10 mouse cellular contexts compared by ENCODE assay signal in the genomic region with DNA sequence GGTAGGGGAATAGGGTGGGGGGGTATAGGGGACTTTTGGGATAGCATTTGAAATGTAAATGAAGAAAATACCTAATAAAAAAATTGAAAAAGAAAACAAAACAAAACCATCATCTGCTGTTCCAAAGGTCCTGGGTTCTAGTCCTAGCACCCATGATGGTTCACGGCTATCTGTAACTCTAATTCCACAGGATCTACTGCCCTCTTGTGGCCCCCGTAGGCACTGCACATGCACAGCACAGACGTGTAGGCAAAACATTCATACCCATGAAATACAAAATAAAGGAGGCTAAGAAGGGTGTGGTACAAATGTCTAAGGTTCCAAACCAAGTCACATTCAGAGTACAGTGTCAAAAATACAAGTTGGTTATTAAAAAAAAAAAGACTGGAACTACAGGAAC. TPM values are rescaled to one million over a fixed set of nuclear protein-coding genes. Genes with fewer than 3 reads are reported as not detected.
DNase-seq lines count a peak whose midpoint lies in the region; ATAC-seq and TF ChIP-seq lines count a peak whose summit lies in the region.
"Had no signal": no experiment of that assay in that cellular context is flagged by ENCODE, and none has a peak within 500 bp of the region (broad histone marks: within the 10 kb centered on the region; RNA-seq: fewer than 3 reads in every experiment).

No protein-coding gene starts in this region.

- TF ChIP-seq CTCF in left cerebral cortex, adult 2 months (IDR thresholded peaks at IDR 0.05) = peak; percentile 56

- intact Hi-C loops in left cerebral cortex, adult 2 months (cut with DNase I) = no loop called here
- intact Hi-C loops in left cerebral cortex, postnatal 4 days (cut with DNase I) = no loop called here

- WGBS in forebrain, embryonic 14.5 days = 34% methylated on average over 3 of the region's 3 CpGs

- H3K9me3 ChIP-seq in forebrain, embryonic 14.5 days (replicated peaks; ENCODE audit: control insufficient read depth, low read length) = no peaks in the 10 kb centered on the region
- H3K9me3 ChIP-seq: heart, embryonic 13.5 days had no signal

- no peak overlapping the region for H3K27ac ChIP-seq in left cerebral cortex, adult 2 months
- H3K27ac ChIP-seq in forebrain, embryonic 14.5 days (ENCODE audit: low read depth, low read length) = no peak overlapping the region
- H3K27ac ChIP-seq: heart, embryonic 13.5 days had no signal

- H3K4me1 ChIP-seq in forebrain, embryonic 14.5 days (ENCODE audit: control insufficient read depth, insufficient read depth, low read length) = no peaks in the 10 kb centered on the region
- H3K4me1 ChIP-seq: heart, embryonic 13.5 days; megakaryocyte, embryonic 14.5 days had no signal

- H3K4me3 ChIP-seq in left cerebral cortex, adult 2 months = no peak overlapping the region
- no peak overlapping the region for H3K4me3 ChIP-seq in forebrain, embryonic 14.5 days (ENCODE audit: low read depth, low read length)
- H3K4me3 ChIP-seq: heart, embryonic 13.5 days; megakaryocyte, embryonic 14.5 days had no signal

- H3K9ac ChIP-seq in forebrain, embryonic 14.5 days (ENCODE audit: low read length) = no peak overlapping the region
- H3K9ac ChIP-seq: heart, embryonic 13.5 days had no signal

- no peak overlapping the region for H3K4me2 ChIP-seq in forebrain, embryonic 14.5 days (ENCODE audit: low read length)
- H3K4me2 ChIP-seq: heart, embryonic 13.5 days had no signal

- H3K27me3 ChIP-seq in forebrain, embryonic 14.5 days (replicated peaks; ENCODE audit: control insufficient read depth, insufficient read depth, low read length) = no peaks in the 10 kb centered on the region

- H3K36me3 ChIP-seq in forebrain, embryonic 14.5 days (ENCODE audit: control insufficient read depth, insufficient read depth, low read length) = no peaks in the 10 kb centered on the region
- H3K36me3 ChIP-seq: heart, embryonic 13.5 days had no signal

- DNase-seq in adrenal gland, postnatal 14 days = peak; percentile 45
- DNase-seq in adrenal gland, postnatal 4 days (ENCODE audit: low spot score in 2 of 2) = no peak
- no peak for DNase-seq in left cerebral cortex, adult 2 months (ENCODE audit: extremely low spot score in 1 of 2, low spot score in 2 of 2)
- DNase-seq in left cerebral cortex, postnatal 4 days = no peak
- peak; percentile 21 for DNase-seq in c-Kit-negative CD71-positive TER-119-positive erythroid progenitor cells, embryonic 14.5 days (ENCODE audit: low read depth, low spot score)
- DNase-seq in yolk sac, embryonic 10.5 days (ENCODE audit: low spot score) = no peak
- no peak for DNase-seq in forebrain, embryonic 14.5 days (ENCODE audit: low spot score)

- peak; percentile 47; the same call in 1 of the 2 replicates for ATAC-seq in megakaryocyte, adult 5-6 weeks (ENCODE audit: poor library complexity, severe bottlenecking)
- no peak for ATAC-seq in forebrain, embryonic 14.5 days

RNA-seq across cellular contexts. Expression of gene Tmem63c, which starts 4.1 kb away (rescaled TPM):
- total RNA-seq in adrenal gland, postnatal 14 days (2021) = 1.3 and 1.4 TPM in 2 replicates
- 1 to 10 TPM; 2.5 TPM for total RNA-seq in adrenal gland, postnatal 4 days (2021)
- total RNA-seq in left cerebral cortex, adult 2 months (2021) = 10 to 100 TPM; 41.7 to 43.8 TPM
- 10 to 100 TPM; 29.5 to 30.1 TPM for total RNA-seq in left cerebral cortex, postnatal 4 days (2021)
- total RNA-seq in megakaryocyte, adult 5-6 weeks (2015) = not detected in 2 replicates
- not detected in 2 replicates for total RNA-seq in megakaryocyte, adult 5-6 weeks (2017)
- polyA plus RNA-seq in forebrain, embryonic 14.5 days (2014; fragmentation: Nextera tagmentation; extraction: Ambion mirVana) = 5.9 and 8.9 TPM in 2 replicates
- polyA plus RNA-seq: heart, embryonic 13.5 days had no signal

RNA-seq across cellular contexts. Expression of gene Zdhhc22, which starts 26.8 kb away (rescaled TPM):
- 0.59 and 1.1 TPM in 2 replicates for total RNA-seq in adrenal gland, postnatal 14 days (2021)
- total RNA-seq in adrenal gland, postnatal 4 days (2021) = 1 to 10 TPM; 1.1 to 1.7 TPM
- total RNA-seq in left cerebral cortex, adult 2 months (2021) = 10 to 100 TPM; 59.1 to 61.3 TPM
- total RNA-seq in left cerebral cortex, postnatal 4 days (2021) = 10 to 100 TPM; 15.8 to 19.0 TPM
- total RNA-seq in megakaryocyte, adult 5-6 weeks (2015) = not detected in 2 replicates
- total RNA-seq in megakaryocyte, adult 5-6 weeks (2017) = not detected in 2 replicates
- polyA plus RNA-seq in forebrain, embryonic 14.5 days (2014; fragmentation: Nextera tagmentation; extraction: Ambion mirVana) = 4.3 and 5.5 TPM in 2 replicates

Comparison
In these comparisons a context has a peak if more than half of its experiments do, and no peak if none do; other contexts are left out.
1. DNase-seq: peak in adrenal gland, postnatal 14 days (single experiment) and c-Kit-negative CD71-positive TER-119-positive erythroid progenitor cells, embryonic 14.5 days (single experiment); none in adrenal gland, postnatal 4 days (0 of 2), left cerebral cortex, adult 2 months (0 of 2), left cerebral cortex, postnatal 4 days (single experiment), yolk sac, embryonic 10.5 days (single experiment) and forebrain, embryonic 14.5 days (single experiment).
2. RNA of gene Tmem63c, which starts 4.1 kb away (total RNA-seq): 41.7 to 43.8 TPM in left cerebral cortex, adult 2 months and 29.5 to 30.1 TPM in left cerebral cortex, postnatal 4 days; 2.5 TPM in adrenal gland, postnatal 4 days, 1.3 to 1.4 TPM in adrenal gland, postnatal 14 days and not detected in megakaryocyte, adult 5-6 weeks; every median in the first group is over 4 times any median in the second.